Comparison of ENCODE assay signal across 16 mouse cellular contexts in the genomic region with DNA sequence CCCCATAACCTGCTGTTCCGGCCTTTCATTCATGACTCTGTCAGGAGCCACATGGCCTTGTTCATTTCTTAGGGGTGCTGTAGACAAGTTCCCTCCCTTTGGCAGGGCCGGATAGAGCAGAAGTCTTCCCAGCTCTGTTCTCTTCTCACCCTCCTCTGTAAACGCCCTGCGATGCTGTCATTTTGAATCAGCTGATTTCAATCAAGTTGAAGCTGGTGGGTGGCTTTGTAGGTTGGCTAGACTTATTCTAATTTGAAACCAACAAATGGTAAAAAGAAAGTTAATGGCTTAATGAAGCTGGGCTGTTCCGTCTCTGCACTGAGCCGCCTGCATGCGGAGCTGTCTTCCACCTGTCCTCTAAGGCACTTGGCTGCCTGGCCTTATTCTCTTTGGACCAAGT.
"Had no signal": no experiment of that assay in that cellular context is flagged by ENCODE, and none has a peak within 500 bp of the region (broad histone marks: within the 10 kb centered on the region; RNA-seq: fewer than 3 reads in every experiment).

No protein-coding gene starts in this region.

- H3K27ac ChIP-seq: kidney, embryonic 15.5 days; limb, embryonic 10.5 days; liver, embryonic 12.5 days; midbrain, embryonic 10.5 days; neural tube, embryonic 15.5 days; stomach, embryonic 15.5 days had no signal

- H3K4me3 ChIP-seq: kidney, embryonic 15.5 days; limb, embryonic 10.5 days; liver, embryonic 12.5 days; midbrain, embryonic 10.5 days; myocyte; neural tube, embryonic 15.5 days; stomach, embryonic 15.5 days had no signal

- ATAC-seq: intestine, embryonic 16.5 days; liver, embryonic 12.5 days had no signal

- DNase-seq: kidney, adult 2 months; kidney, postnatal 14 days; lung, embryonic 14.5 days; lung, postnatal 10 days; lung, postnatal 4 days; midbrain, embryonic 14.5 days; right cerebral cortex, postnatal 14 days; thymus, postnatal 36 days had no signal
